Mouse (Mus musculus): ENCODE data around the gene Adgrg7.

Adgrg7 gene

GRCm38 (mm10) chr16:56719031-56719430 is 76.6 kb downstream of the Adgrg7 start:
- Histone ChIP-seq H3K4me3 (replicated peaks; ENCODE audit: low read length) (no peak overlapping the region), H3K4me1 (replicated peaks; ENCODE audit: low read depth, low read length) (peaks cover 20% of the 10 kb centered on the region), H3K27me3 (ENCODE audit: insufficient read depth, low read length) (no peaks in the 10 kb centered on the region), H3K9me3 (ENCODE audit: low read length) (no peaks in the 10 kb centered on the region), H3K36me3 (ENCODE audit: insufficient read depth, low read length) (no peaks in the 10 kb centered on the region)
- no peak for TF ChIP-seq POU5F1 (IDR thresholded peaks at IDR 0.05; ENCODE audit: borderline replicate concordance, low read length)
- TF ChIP-seq NANOG (IDR thresholded peaks at IDR 0.05; ENCODE audit: borderline replicate concordance, low read length): no peak
- no peak for TF ChIP-seq CTCF (conservative IDR thresholded peaks at IDR 0.05; ENCODE audit: low read length)

DNA sequence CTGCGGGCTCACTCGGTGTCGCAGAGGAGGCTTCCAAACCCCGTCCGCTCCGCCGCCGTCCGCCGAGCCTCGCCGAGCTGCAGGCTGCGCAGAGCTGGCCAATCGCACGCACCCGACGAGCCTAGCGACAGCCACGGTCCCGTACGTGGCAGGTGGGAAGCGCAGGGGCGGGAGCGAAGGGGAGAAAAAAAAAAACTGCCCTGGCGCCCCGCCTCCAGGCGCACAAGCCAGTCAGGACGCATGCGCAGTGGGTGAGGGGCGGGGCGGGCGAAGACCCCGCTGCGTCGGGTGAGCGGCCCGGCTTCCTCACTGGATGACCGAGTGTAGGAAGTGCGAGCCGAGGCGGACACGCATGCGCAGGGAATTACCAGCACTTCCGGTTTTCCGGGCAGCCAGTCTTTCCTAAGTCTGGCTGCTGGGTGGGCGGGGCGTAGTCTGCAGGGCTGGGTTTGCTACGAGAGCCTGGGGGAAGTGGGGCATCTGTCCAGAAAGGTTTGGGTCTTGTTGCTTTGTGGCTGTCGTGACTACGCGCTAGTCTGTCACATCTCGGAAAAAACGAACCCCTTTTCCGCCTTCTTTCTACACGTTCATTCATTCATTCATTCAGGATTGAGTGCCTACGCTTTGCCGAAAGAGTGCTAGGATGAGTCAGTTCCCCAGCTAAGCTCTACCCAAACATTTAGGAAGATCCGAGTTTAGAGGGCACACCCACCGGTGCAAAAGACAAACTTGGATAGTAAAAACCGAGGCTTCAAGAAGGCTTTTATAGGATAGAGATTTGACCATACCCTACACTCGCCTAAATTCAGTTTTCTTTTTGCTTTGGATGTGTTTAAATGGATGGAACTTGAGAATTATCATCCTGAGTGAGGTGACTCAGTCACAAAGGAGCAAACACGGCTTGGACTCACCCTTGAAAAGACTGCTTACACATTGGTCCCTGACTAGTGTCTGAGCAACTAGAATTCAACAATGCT is 78.1 kb downstream of the Adgrg7 start, which contains the start of gene Tfg:
Gene Tfg (minus strand): TSS at position 227 of the 977 bp plus-strand sequence.
- no peaks in the 10 kb centered on the region for H3K9me3 ChIP-seq (ENCODE audit: low read length)
- H3K4me3 ChIP-seq (replicated peaks; ENCODE audit: low read length): peak within 1 kb of the TSS; percentile 91
- peaks cover 9% of the 10 kb centered on the region for H3K36me3 ChIP-seq (ENCODE audit: insufficient read depth, low read length)
- no peaks in the 10 kb centered on the region for H3K27me3 ChIP-seq (ENCODE audit: insufficient read depth, low read length)
- H3K4me1 ChIP-seq (replicated peaks; ENCODE audit: low read depth, low read length): peaks cover 20% of the 10 kb centered on the region
- TF ChIP-seq POU5F1 (IDR thresholded peaks at IDR 0.05; ENCODE audit: borderline replicate concordance, low read length) (no peak), NANOG (IDR thresholded peaks at IDR 0.05; ENCODE audit: borderline replicate concordance, low read length) (no peak)

DNA sequence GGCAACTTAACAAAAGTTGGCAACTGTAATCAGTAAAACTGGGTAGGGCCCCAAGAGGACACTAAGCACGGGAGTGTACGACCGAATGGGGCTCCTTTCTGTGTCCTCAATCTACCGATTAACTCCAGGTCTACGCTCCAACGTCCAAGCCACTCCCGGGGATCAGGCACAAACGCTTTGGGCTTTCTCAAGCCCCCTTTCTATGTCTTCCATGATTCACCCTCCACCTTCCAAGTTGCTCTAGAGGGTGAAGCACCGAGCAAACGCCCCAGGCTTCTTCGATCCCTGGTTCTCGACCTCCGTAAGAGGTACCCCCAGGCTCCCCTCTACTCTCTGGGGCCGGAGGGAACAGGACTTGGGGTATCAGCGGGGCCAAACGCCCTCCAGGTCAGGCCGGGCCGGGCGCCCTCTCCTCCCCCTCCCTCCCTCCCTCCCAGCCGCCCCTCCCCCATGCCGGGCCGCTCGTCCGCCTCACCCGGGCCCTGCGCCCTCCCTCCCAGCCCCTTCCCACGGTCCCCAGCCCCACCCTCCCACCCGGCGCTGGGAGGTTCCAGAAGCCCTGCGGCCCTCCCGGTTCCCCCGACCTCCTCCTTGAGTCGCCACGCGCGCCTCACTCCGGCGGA is 79.0 kb downstream of the Adgrg7 start:
- H3K9me3 ChIP-seq (ENCODE audit: low read length): no peaks in the 10 kb centered on the region
- TF ChIP-seq NANOG (IDR thresholded peaks at IDR 0.05; ENCODE audit: borderline replicate concordance, low read length) (no peak), POU5F1 (IDR thresholded peaks at IDR 0.05; ENCODE audit: borderline replicate concordance, low read length) (no peak), CTCF (conservative IDR thresholded peaks at IDR 0.05; ENCODE audit: low read length) (no peak)
- H3K27me3 ChIP-seq (ENCODE audit: insufficient read depth, low read length): no peaks in the 10 kb centered on the region
- peak overlapping the region; percentile 91 for H3K4me3 ChIP-seq (replicated peaks; ENCODE audit: low read length)
- peaks cover 20% of the 10 kb centered on the region for H3K4me1 ChIP-seq (replicated peaks; ENCODE audit: low read depth, low read length)
- peaks cover 17% of the 10 kb centered on the region for H3K36me3 ChIP-seq (ENCODE audit: insufficient read depth, low read length)

DNA sequence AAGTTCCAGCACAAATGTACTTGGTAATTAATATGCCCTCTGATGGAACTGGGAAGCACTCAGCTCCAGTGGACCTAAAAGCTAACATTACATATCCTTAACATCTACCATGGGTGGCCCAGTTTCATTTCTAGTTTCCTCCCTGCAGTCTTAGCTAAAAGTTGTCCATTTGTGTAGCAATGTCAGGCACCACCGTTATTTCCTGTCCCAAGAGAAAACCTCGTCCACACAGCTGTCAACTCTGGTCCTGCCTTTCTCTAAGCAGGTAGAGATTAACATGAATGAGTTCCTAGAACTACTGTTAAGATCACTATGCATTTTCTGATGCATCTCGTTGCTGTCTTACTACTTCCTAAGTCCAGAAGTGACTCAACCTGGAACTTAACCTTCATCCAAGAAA is 80.0 kb downstream of the Adgrg7 start:
- Histone ChIP-seq H3K4me1 (replicated peaks; ENCODE audit: low read depth, low read length) (peaks cover 20% of the 10 kb centered on the region), H3K27me3 (ENCODE audit: insufficient read depth, low read length) (no peaks in the 10 kb centered on the region), H3K4me3 (replicated peaks; ENCODE audit: low read length) (peak overlapping the region; percentile 91), H3K9me3 (ENCODE audit: low read length) (no peaks in the 10 kb centered on the region), H3K36me3 (ENCODE audit: insufficient read depth, low read length) (peaks cover 28% of the 10 kb centered on the region)
- TF ChIP-seq POU5F1 (IDR thresholded peaks at IDR 0.05; ENCODE audit: borderline replicate concordance, low read length): no peak
- no peak for TF ChIP-seq NANOG (IDR thresholded peaks at IDR 0.05; ENCODE audit: borderline replicate concordance, low read length)
- no peak for TF ChIP-seq CTCF (conservative IDR thresholded peaks at IDR 0.05; ENCODE audit: low read length)

GRCm38 (mm10) chr16:56710071-56710470 is 85.6 kb downstream of the Adgrg7 start:
- Histone ChIP-seq H3K4me1 (replicated peaks; ENCODE audit: low read depth, low read length) (no peaks in the 10 kb centered on the region), H3K36me3 (ENCODE audit: insufficient read depth, low read length) (peaks cover 68% of the 10 kb centered on the region), H3K9me3 (ENCODE audit: low read length) (no peaks in the 10 kb centered on the region), H3K4me3 (replicated peaks; ENCODE audit: low read length) (no peak overlapping the region), H3K27me3 (ENCODE audit: insufficient read depth, low read length) (no peaks in the 10 kb centered on the region)
- no peak for TF ChIP-seq POU5F1 (IDR thresholded peaks at IDR 0.05; ENCODE audit: borderline replicate concordance, low read length)
- no peak for TF ChIP-seq NANOG (IDR thresholded peaks at IDR 0.05; ENCODE audit: borderline replicate concordance, low read length)
- TF ChIP-seq CTCF (conservative IDR thresholded peaks at IDR 0.05; ENCODE audit: low read length): no peak

DNA sequence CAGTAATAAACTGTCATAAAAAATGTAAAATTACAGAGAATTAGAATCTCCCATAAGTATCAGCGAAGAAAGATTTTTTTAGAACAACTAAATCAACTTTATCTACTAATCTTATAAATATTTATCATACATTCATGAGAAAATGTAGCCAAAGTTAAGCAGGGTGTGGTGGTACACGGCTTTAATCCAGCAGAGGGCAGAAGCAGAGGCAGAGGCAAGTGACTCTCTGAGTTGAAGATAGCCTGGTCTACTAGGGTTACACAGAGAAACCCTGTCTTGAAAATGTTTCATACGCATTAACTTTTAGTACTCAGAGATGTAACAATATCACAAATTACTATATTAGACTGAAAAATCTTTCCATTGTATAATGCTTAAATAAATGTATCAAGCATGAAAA is 89.9 kb downstream of the Adgrg7 start:
- no peak overlapping the region for H3K4me3 ChIP-seq (replicated peaks; ENCODE audit: low read length)
- no peaks in the 10 kb centered on the region for H3K27me3 ChIP-seq (ENCODE audit: insufficient read depth, low read length)
- TF ChIP-seq POU5F1 (IDR thresholded peaks at IDR 0.05; ENCODE audit: borderline replicate concordance, low read length): no peak
- no peaks in the 10 kb centered on the region for H3K4me1 ChIP-seq (replicated peaks; ENCODE audit: low read depth, low read length)
- peaks cover 76% of the 10 kb centered on the region for H3K36me3 ChIP-seq (ENCODE audit: insufficient read depth, low read length)
- no peaks in the 10 kb centered on the region for H3K9me3 ChIP-seq (ENCODE audit: low read length)

DNA sequence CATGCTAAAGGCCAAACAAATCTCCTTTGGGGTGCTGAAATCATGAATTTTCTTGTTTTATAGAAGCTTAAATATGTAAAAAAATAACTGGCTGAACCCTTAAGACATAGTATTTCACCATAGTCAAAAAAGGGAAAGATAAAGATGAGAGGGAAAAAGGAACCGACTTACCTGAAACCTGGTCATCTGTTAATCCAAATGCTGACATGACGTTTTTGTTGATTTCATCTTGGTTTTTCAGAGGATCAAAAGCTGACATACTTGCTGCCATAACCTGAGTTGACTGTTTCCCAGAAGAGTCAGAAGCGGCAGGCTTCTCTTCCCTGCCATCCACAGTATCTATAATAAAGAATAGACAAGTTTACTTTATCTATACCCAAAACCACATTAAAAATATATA is 94.8 kb downstream of the Adgrg7 start:
- TF ChIP-seq NANOG (IDR thresholded peaks at IDR 0.05; ENCODE audit: borderline replicate concordance, low read length): no peak
- no peak for TF ChIP-seq CTCF (conservative IDR thresholded peaks at IDR 0.05; ENCODE audit: low read length)
- no peak for TF ChIP-seq POU5F1 (IDR thresholded peaks at IDR 0.05; ENCODE audit: borderline replicate concordance, low read length)
- no peaks in the 10 kb centered on the region for H3K9me3 ChIP-seq (ENCODE audit: low read length)
- H3K36me3 ChIP-seq (ENCODE audit: insufficient read depth, low read length): peaks cover 70% of the 10 kb centered on the region
- no peak overlapping the region for H3K4me3 ChIP-seq (replicated peaks; ENCODE audit: low read length)
- no peaks in the 10 kb centered on the region for H3K27me3 ChIP-seq (ENCODE audit: insufficient read depth, low read length)
- no peaks in the 10 kb centered on the region for H3K4me1 ChIP-seq (replicated peaks; ENCODE audit: low read depth, low read length)

DNA sequence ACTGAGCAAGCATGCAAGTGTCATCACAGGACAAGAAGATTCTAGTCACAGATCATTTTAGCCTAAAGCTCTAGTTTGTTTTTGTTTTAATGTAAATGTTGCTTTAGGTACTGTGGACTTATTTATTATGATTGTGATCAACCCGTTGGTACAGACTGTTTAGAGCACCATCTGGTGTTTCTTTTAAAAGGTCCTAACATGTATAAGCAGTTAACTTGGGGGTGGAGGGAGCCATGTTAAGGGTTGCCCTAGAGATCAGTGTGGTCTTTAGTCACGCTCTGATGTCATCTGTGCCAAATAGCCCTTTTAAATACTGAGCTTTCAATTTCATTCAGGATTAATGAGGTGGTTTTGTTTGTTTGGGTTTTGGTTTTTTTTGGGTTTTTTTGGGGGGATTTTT is 99.2 kb downstream of the Adgrg7 start:
- Histone ChIP-seq H3K4me1 (replicated peaks; ENCODE audit: low read depth, low read length) (no peaks in the 10 kb centered on the region), H3K36me3 (ENCODE audit: insufficient read depth, low read length) (peaks cover 65% of the 10 kb centered on the region), H3K27me3 (ENCODE audit: insufficient read depth, low read length) (no peaks in the 10 kb centered on the region), H3K4me3 (replicated peaks; ENCODE audit: low read length) (no peak overlapping the region), H3K9me3 (ENCODE audit: low read length) (no peaks in the 10 kb centered on the region)
- TF ChIP-seq NANOG (IDR thresholded peaks at IDR 0.05; ENCODE audit: borderline replicate concordance, low read length) (no peak), POU5F1 (IDR thresholded peaks at IDR 0.05; ENCODE audit: borderline replicate concordance, low read length) (no peak), CTCF (conservative IDR thresholded peaks at IDR 0.05; ENCODE audit: low read length) (no peak)

Measured in E14TG2a.4 (cell line).